Mouse (Mus musculus): ENCODE measurements around the gene Tomm40. TPM values are rescaled to one million over a fixed set of nuclear protein-coding genes. Genes with fewer than 3 reads are reported as not detected.
"Not testable (repeated sequence)": the region's sequence is repeated elsewhere in the genome, so short reads cannot be mapped to it uniquely, and the experiment has no call there.

Tomm40 gene
- total RNA-seq, 4 experiments from 2014 or later: 94.0 to 101 (median 99.2) TPM

- no peak for DNase-seq (ENCODE audit: low spot score)
These were observed 27.1 kb downstream of the Tomm40 start for GRCm38 (mm10) chr7:19688101-19688500.

- DNase-seq (ENCODE audit: low spot score): not testable (repeated sequence)
These were observed 28.2 kb downstream of the Tomm40 start for GRCm38 (mm10) chr7:19686927-19687583.

GRCm38 (mm10) chr7:19686521-19686920 is 28.7 kb downstream of the Tomm40 start:
- no peak for DNase-seq (ENCODE audit: low spot score)

- DNase-seq (ENCODE audit: low spot score): no peak
These were observed 29.9 kb downstream of the Tomm40 start for GRCm38 (mm10) chr7:19685374-19685773.

- no peak for DNase-seq (ENCODE audit: low spot score)
These were observed 31.5 kb downstream of the Tomm40 start for GRCm38 (mm10) chr7:19683771-19684201.

- no peak for DNase-seq (ENCODE audit: low spot score)
These were observed 32.3 kb downstream of the Tomm40 start for GRCm38 (mm10) chr7:19682979-19683378.

- no peak for DNase-seq (ENCODE audit: low spot score)
These were observed 34.0 kb downstream of the Tomm40 start, which contains the start of the genes Gm44805 and Apoc4 for GRCm38 (mm10) chr7:19681202-19681694. Gene Gm44805, minus strand, starts transcription at chr7:19681423. Gene Apoc4, minus strand, starts transcription at chr7:19681479.

- DNase-seq (ENCODE audit: low spot score): no peak
These were observed 34.5 kb downstream of the Tomm40 start for GRCm38 (mm10) chr7:19680702-19681101.

GRCm38 (mm10) chr7:19678901-19679300 is 36.3 kb downstream of the Tomm40 start:
- DNase-seq (ENCODE audit: low spot score): no peak

- DNase-seq (ENCODE audit: low spot score): no peak
These were observed 37.4 kb downstream of the Tomm40 start, which contains the start of gene Apoc2 for GRCm38 (mm10) chr7:19677872-19678271. Gene Apoc2, minus strand, starts transcription at chr7:19677941.

- DNase-seq (ENCODE audit: low spot score): no peak
These were observed 38.6 kb downstream of the Tomm40 start for GRCm38 (mm10) chr7:19676662-19677061.

GRCm38 (mm10) chr7:19675824-19676223 is 39.4 kb downstream of the Tomm40 start:
- no peak for DNase-seq (ENCODE audit: low spot score)

GRCm38 (mm10) chr7:19673083-19673699 is 42.0 kb downstream of the Tomm40 start:
- no peak for DNase-seq (ENCODE audit: low spot score)

GRCm38 (mm10) chr7:19671511-19671910 is 43.7 kb downstream of the Tomm40 start:
- DNase-seq (ENCODE audit: low spot score): no peak

GRCm38 (mm10) chr7:19668947-19669721 is 46.1 kb downstream of the Tomm40 start:
- DNase-seq (ENCODE audit: low spot score): peak; percentile 92

- no peak for DNase-seq (ENCODE audit: low spot score)
These were observed 47.8 kb downstream of the Tomm40 start for GRCm38 (mm10) chr7:19667434-19667833.

- no peak for DNase-seq (ENCODE audit: low spot score)
These were observed 48.5 kb downstream of the Tomm40 start for GRCm38 (mm10) chr7:19666750-19667149.

- peak; percentile 99 for DNase-seq (ENCODE audit: low spot score)
These were observed 50.0 kb downstream of the Tomm40 start, which contains the start of gene Clptm1 for GRCm38 (mm10) chr7:19664955-19665841. Gene Clptm1, minus strand, starts transcription at chr7:19665033.

- DNase-seq (ENCODE audit: low spot score): no peak
These were observed 50.7 kb downstream of the Tomm40 start for GRCm38 (mm10) chr7:19664455-19664954.

GRCm38 (mm10) chr7:19663940-19664339 is 51.3 kb downstream of the Tomm40 start:
- no peak for DNase-seq (ENCODE audit: low spot score)

GRCm38 (mm10) chr7:19652614-19653013 is 62.6 kb downstream of the Tomm40 start:
- DNase-seq (ENCODE audit: low spot score): peak; percentile 73

Data from heart, adult 8-10 months (tissue).